Mouse (Mus musculus): ENCODE data around the gene Tnrc18. TPM values are rescaled to one million over a fixed set of nuclear protein-coding genes. Genes with fewer than 3 reads are reported as not detected.

The Tnrc18 gene
- polyA plus RNA-seq, 1 experiment from 2014 or later, result 17.1 TPM

Other genes starting within 250 kb of the Tnrc18 start
- gene Mmd2, start 208.9 kb downstream of the Tnrc18 start, polyA plus RNA-seq (2015; fragmentation: Nextera tagmentation; extraction: Ambion mirVana), result 0.09 and 0.90 TPM in 2 replicates
- 23.9 and 28.3 TPM in 2 replicates for gene Wipi2, start 190.0 kb downstream of the Tnrc18 start, polyA plus RNA-seq (2015; fragmentation: Nextera tagmentation; extraction: Ambion mirVana)
- gene Slc29a4, start 125.2 kb downstream of the Tnrc18 start, polyA plus RNA-seq (2015; fragmentation: Nextera tagmentation; extraction: Ambion mirVana), result 1.1 and 1.9 TPM in 2 replicates
- 7.7 and 9.9 TPM in 2 replicates for gene Fbxl18, start 77.8 kb upstream of the Tnrc18 start, polyA plus RNA-seq (2015; fragmentation: Nextera tagmentation; extraction: Ambion mirVana)
- gene Actb, start 89.1 kb upstream of the Tnrc18 start, polyA plus RNA-seq (2015; fragmentation: Nextera tagmentation; extraction: Ambion mirVana), result 5,943 and 6,493 TPM in 2 replicates
- gene Fscn1, start 142.7 kb upstream of the Tnrc18 start, polyA plus RNA-seq (2015; fragmentation: Nextera tagmentation; extraction: Ambion mirVana), result 108 and 137 TPM in 2 replicates

Data from heart, embryonic 15.5 days (tissue).